Mouse (Mus musculus): ENCODE results near the gene Atg101. TPM values are rescaled to one million over a fixed set of nuclear protein-coding genes. Genes with fewer than 3 reads are reported as not detected.

Atg101 gene
- 10 to 100 TPM; 58.6 to 65.0 TPM for polyA plus RNA-seq (2017; shearing (Covaris generic))

GRCm38 (mm10) chr15:101283911-101284750, at the start of gene Atg101:
Gene Atg101, plus strand, starts transcription at chr15:101284272.

GRCm38 (mm10) chr15:101253886-101254795, 29.9 kb upstream of the Atg101 start, which contains the start of gene Nr4a1:
Gene Nr4a1, plus strand, starts transcription at chr15:101254269.

GRCm38 (mm10) chr15:101293025-101293621, 9.1 kb downstream of the Atg101 start, which contains the start of gene 6030408B16Rik:
Gene 6030408B16Rik, plus strand, starts transcription at chr15:101293212.

Other genes with a start within 250 kb of the Atg101 start
- not detected for gene Gm47841, start 236.9 kb upstream of the Atg101 start, polyA plus RNA-seq (2017; shearing (Covaris generic))
- gene Fignl2, start 205.7 kb upstream of the Atg101 start, polyA plus RNA-seq (2017; shearing (Covaris generic)), result not detected
- gene Ankrd33, start 168.5 kb upstream of the Atg101 start, polyA plus RNA-seq (2017; shearing (Covaris generic)), result not detected
- 1 to 10 TPM; 3.4 to 4.6 TPM for gene Acvrl1, start 155.8 kb upstream of the Atg101 start, polyA plus RNA-seq (2017; shearing (Covaris generic))
- gene Acvr1b, start 110.2 kb upstream of the Atg101 start, polyA plus RNA-seq (2017; shearing (Covaris generic)), result 1 to 10 TPM; 1.6 to 2.3 TPM
- gene Grasp, start 60.1 kb upstream of the Atg101 start, polyA plus RNA-seq (2017; shearing (Covaris generic)), result 1 to 10 TPM; 5.9 to 9.2 TPM
- gene Nr4a1, start 30.0 kb upstream of the Atg101 start, polyA plus RNA-seq (2017; shearing (Covaris generic)), result 100 to 1,000 TPM in 1 of 2 experiments, 10 to 100 TPM in 1; 49.0 to 128 TPM
- under 1 TPM in 1 of 2 experiments, not detected in 1; 0.50 TPM for gene 6030408B16Rik, start 8.9 kb downstream of the Atg101 start, polyA plus RNA-seq (2017; shearing (Covaris generic))
- gene Krt80, start 85.9 kb downstream of the Atg101 start, polyA plus RNA-seq (2017; shearing (Covaris generic)), result 1 to 10 TPM in 1 of 2 experiments, under 1 TPM in 1; 0.66 to 1.2 TPM
- under 1 TPM in 1 of 2 experiments, not detected in 1; 0.29 TPM for gene Krt7, start 126.8 kb downstream of the Atg101 start, polyA plus RNA-seq (2017; shearing (Covaris generic))
- gene Krt87, start 154.5 kb downstream of the Atg101 start, polyA plus RNA-seq (2017; shearing (Covaris generic)), result under 1 TPM in 1 of 2 experiments, not detected in 1; 0.38 TPM
- gene Krt88, start 163.5 kb downstream of the Atg101 start, polyA plus RNA-seq (2017; shearing (Covaris generic)), result not detected
- gene Krt81, start 179.5 kb downstream of the Atg101 start, polyA plus RNA-seq (2017; shearing (Covaris generic)), result under 1 TPM in 1 of 2 experiments, not detected in 1; 0.10 TPM
- gene Krt86, start 189.2 kb downstream of the Atg101 start, polyA plus RNA-seq (2017; shearing (Covaris generic)), result not detected
- 1 to 10 TPM in 1 of 2 experiments, under 1 TPM in 1; 0.32 to 2.3 TPM for gene Krt83, start 207.2 kb downstream of the Atg101 start, polyA plus RNA-seq (2017; shearing (Covaris generic))
- gene Gm49425, start 233.0 kb downstream of the Atg101 start, polyA plus RNA-seq (2017; shearing (Covaris generic)), result not detected
- under 1 TPM in 1 of 2 experiments, not detected in 1; 0.15 TPM for gene Krt84, start 248.5 kb downstream of the Atg101 start, polyA plus RNA-seq (2017; shearing (Covaris generic))